Comparison of ENCODE assay signal across 11 mouse cellular contexts in genomic region chr7:112503448-112503847, GRCm38 (mm10).
A peak's percentile ranks its signal among the peaks of the same experiment; 100 is the strongest.
DNase-seq lines count a peak whose midpoint lies in the region; ATAC-seq and TF ChIP-seq lines count a peak whose summit lies in the region.
"Had no signal": no experiment of that assay in that cellular context is flagged by ENCODE, and none has a peak within 500 bp of the region (broad histone marks: within the 10 kb centered on the region; RNA-seq: fewer than 3 reads in every experiment).

No protein-coding gene starts in this region.

- H3K36me3 ChIP-seq in forebrain, embryonic 10.5 days (replicated peaks): no peaks in the 10 kb centered on the region
- H3K36me3 ChIP-seq in forebrain, postnatal 0 days (ENCODE audit: insufficient read depth): no peaks in the 10 kb centered on the region
- no peaks in the 10 kb centered on the region for H3K36me3 ChIP-seq in kidney, embryonic 15.5 days
- no peaks in the 10 kb centered on the region for H3K36me3 ChIP-seq in kidney, adult 2 months (ENCODE audit: control insufficient read depth, insufficient read depth, low read length)
- H3K36me3 ChIP-seq in hindbrain, embryonic 15.5 days: no peaks in the 10 kb centered on the region
- H3K36me3 ChIP-seq in neural tube, embryonic 15.5 days: no peaks in the 10 kb centered on the region

- 77% methylated on average over 6 of the region's 6 CpGs for WGBS in forebrain, embryonic 10.5 days
- WGBS in forebrain, postnatal 0 days: 84% methylated on average over 6 of the region's 6 CpGs
- WGBS in kidney, embryonic 15.5 days: 34% methylated on average over 6 of the region's 6 CpGs
- 59% methylated on average over 6 of the region's 6 CpGs for WGBS in kidney, adult 2 months
- 76% methylated on average over 6 of the region's 6 CpGs for WGBS in hindbrain, embryonic 15.5 days
- WGBS in neural tube, embryonic 15.5 days: 27% methylated on average over 6 of the region's 6 CpGs

- TF ChIP-seq CTCF in forebrain, postnatal 0 days (IDR thresholded peaks at IDR 0.05; ENCODE audit: low read depth): no peak
- TF ChIP-seq CTCF in kidney, adult 2 months (conservative IDR thresholded peaks at IDR 0.05; ENCODE audit: insufficient read depth, insufficient read length, low read depth, low read length): no peak

- ATAC-seq in forebrain, postnatal 0 days: no peak
- no peak for ATAC-seq in kidney, embryonic 15.5 days (replicated peaks; ENCODE audit: low FRiP score)
- no peak for ATAC-seq in hindbrain, embryonic 15.5 days (ENCODE audit: low FRiP score, low read depth)
- no peak for ATAC-seq in neural tube, embryonic 15.5 days (ENCODE audit: low FRiP score)

- H3K27ac ChIP-seq in forebrain, embryonic 10.5 days: peak overlapping the region; percentile 79
- no peak overlapping the region for H3K27ac ChIP-seq in forebrain, postnatal 0 days (ENCODE audit: low read depth, low read length)
- peak overlapping the region; percentile 48 for H3K27ac ChIP-seq in kidney, embryonic 15.5 days
- no peak overlapping the region for H3K27ac ChIP-seq in kidney, adult 2 months (ENCODE audit: insufficient read depth, low read depth, low read length)
- 0 out of 2 replicates have a peak overlapping the region, but pooled peaks have one; percentile 49 for H3K27ac ChIP-seq in hindbrain, embryonic 15.5 days (replicated peaks)
- H3K27ac ChIP-seq in neural tube, embryonic 15.5 days (replicated peaks): 0 out of 2 replicates have a peak overlapping the region, but pooled peaks have one; percentile 18

- H3K9ac ChIP-seq in forebrain, postnatal 0 days: no peak overlapping the region
- no peak overlapping the region for H3K9ac ChIP-seq in kidney, embryonic 15.5 days
- H3K9ac ChIP-seq in hindbrain, embryonic 15.5 days: no peak overlapping the region
- no peak overlapping the region for H3K9ac ChIP-seq in neural tube, embryonic 15.5 days (replicated peaks)

- no peaks in the 10 kb centered on the region for H3K9me3 ChIP-seq in forebrain, embryonic 10.5 days
- H3K9me3 ChIP-seq in forebrain, postnatal 0 days (ENCODE audit: low read length): no peaks in the 10 kb centered on the region
- H3K9me3 ChIP-seq in kidney, embryonic 15.5 days (replicated peaks): no peaks in the 10 kb centered on the region
- H3K9me3 ChIP-seq in hindbrain, embryonic 15.5 days: no peaks in the 10 kb centered on the region
- H3K9me3 ChIP-seq in neural tube, embryonic 15.5 days (replicated peaks): no peaks in the 10 kb centered on the region

- DNase-seq in forebrain, embryonic 10.5 days (ENCODE audit: extremely low spot score, low spot score): no peak
- DNase-seq in forebrain, postnatal 0 days: no peak
- no peak for DNase-seq in kidney, adult 2 months
- DNase-seq in layer of hippocampus, postnatal 14 days (ENCODE audit: low spot score in 2 of 2): no peak
- DNase-seq in natural killer cell, adult 2 months (ENCODE audit: low spot score in 2 of 2): no peak
- DNase-seq: kidney, postnatal 36 days; thymus, adult 18-20 months had no signal

- no peaks in the 10 kb centered on the region for H3K27me3 ChIP-seq in forebrain, embryonic 10.5 days (ENCODE audit: poor library complexity, severe bottlenecking)
- H3K27me3 ChIP-seq in forebrain, postnatal 0 days (ENCODE audit: insufficient read depth, low read length): no peaks in the 10 kb centered on the region
- no peaks in the 10 kb centered on the region for H3K27me3 ChIP-seq in kidney, embryonic 15.5 days
- H3K27me3 ChIP-seq in kidney, adult 2 months (replicated peaks; ENCODE audit: control insufficient read depth, insufficient read depth, low read length): no peaks in the 10 kb centered on the region
- H3K27me3 ChIP-seq in hindbrain, embryonic 15.5 days: no peaks in the 10 kb centered on the region
- no peaks in the 10 kb centered on the region for H3K27me3 ChIP-seq in neural tube, embryonic 15.5 days (replicated peaks)

- H3K4me3 ChIP-seq in forebrain, embryonic 10.5 days: no peak overlapping the region
- H3K4me3 ChIP-seq in forebrain, postnatal 0 days (ENCODE audit: low read depth, low read length): no peak overlapping the region
- no peak overlapping the region for H3K4me3 ChIP-seq in kidney, embryonic 15.5 days (replicated peaks)
- H3K4me3 ChIP-seq in kidney, adult 2 months (ENCODE audit: insufficient read depth, low read depth, low read length): no peak overlapping the region
- no peak overlapping the region for H3K4me3 ChIP-seq in hindbrain, embryonic 15.5 days
- H3K4me3 ChIP-seq in neural tube, embryonic 15.5 days (replicated peaks): no peak overlapping the region

- H3K4me2 ChIP-seq in forebrain, postnatal 0 days (ENCODE audit: low read depth): no peak overlapping the region
- no peak overlapping the region for H3K4me2 ChIP-seq in kidney, embryonic 15.5 days
- H3K4me2 ChIP-seq in hindbrain, embryonic 15.5 days: no peak overlapping the region
- H3K4me2 ChIP-seq in neural tube, embryonic 15.5 days: no peak overlapping the region
- H3K4me2 ChIP-seq: liver, embryonic 11.5 days had no signal

- TF ChIP-seq POLR2A in kidney, adult 2 months (IDR thresholded peaks at IDR 0.05; ENCODE audit: low read depth, low read length): no peak

- peaks cover 54% of the 10 kb centered on the region for H3K4me1 ChIP-seq in forebrain, embryonic 10.5 days
- H3K4me1 ChIP-seq in forebrain, postnatal 0 days (ENCODE audit: insufficient read depth): peaks cover 12% of the 10 kb centered on the region
- peaks cover 73% of the 10 kb centered on the region for H3K4me1 ChIP-seq in kidney, embryonic 15.5 days
- H3K4me1 ChIP-seq in kidney, adult 2 months (ENCODE audit: control insufficient read depth, insufficient read depth, low read length): peaks cover 21% of the 10 kb centered on the region
- peaks cover 22% of the 10 kb centered on the region for H3K4me1 ChIP-seq in hindbrain, embryonic 15.5 days (replicated peaks)
- H3K4me1 ChIP-seq in neural tube, embryonic 15.5 days: peaks cover 40% of the 10 kb centered on the region

Comparison
In these comparisons a context has a peak if more than half of its experiments do, and no peak if none do; other contexts are left out.
1. H3K27ac ChIP-seq: peak in forebrain, embryonic 10.5 days (single experiment), kidney, embryonic 15.5 days (single experiment), hindbrain, embryonic 15.5 days (single experiment) and neural tube, embryonic 15.5 days (single experiment); none in forebrain, postnatal 0 days (single experiment) and kidney, adult 2 months (single experiment).